Mouse (Mus musculus): ENCODE data around the gene Msantd2. TPM values are rescaled to one million over a fixed set of nuclear protein-coding genes. Genes with fewer than 3 reads are reported as not detected.

Msantd2 gene
- polyA plus RNA-seq, 1 experiment from 2014 or later, result 34.0 TPM

DNA sequence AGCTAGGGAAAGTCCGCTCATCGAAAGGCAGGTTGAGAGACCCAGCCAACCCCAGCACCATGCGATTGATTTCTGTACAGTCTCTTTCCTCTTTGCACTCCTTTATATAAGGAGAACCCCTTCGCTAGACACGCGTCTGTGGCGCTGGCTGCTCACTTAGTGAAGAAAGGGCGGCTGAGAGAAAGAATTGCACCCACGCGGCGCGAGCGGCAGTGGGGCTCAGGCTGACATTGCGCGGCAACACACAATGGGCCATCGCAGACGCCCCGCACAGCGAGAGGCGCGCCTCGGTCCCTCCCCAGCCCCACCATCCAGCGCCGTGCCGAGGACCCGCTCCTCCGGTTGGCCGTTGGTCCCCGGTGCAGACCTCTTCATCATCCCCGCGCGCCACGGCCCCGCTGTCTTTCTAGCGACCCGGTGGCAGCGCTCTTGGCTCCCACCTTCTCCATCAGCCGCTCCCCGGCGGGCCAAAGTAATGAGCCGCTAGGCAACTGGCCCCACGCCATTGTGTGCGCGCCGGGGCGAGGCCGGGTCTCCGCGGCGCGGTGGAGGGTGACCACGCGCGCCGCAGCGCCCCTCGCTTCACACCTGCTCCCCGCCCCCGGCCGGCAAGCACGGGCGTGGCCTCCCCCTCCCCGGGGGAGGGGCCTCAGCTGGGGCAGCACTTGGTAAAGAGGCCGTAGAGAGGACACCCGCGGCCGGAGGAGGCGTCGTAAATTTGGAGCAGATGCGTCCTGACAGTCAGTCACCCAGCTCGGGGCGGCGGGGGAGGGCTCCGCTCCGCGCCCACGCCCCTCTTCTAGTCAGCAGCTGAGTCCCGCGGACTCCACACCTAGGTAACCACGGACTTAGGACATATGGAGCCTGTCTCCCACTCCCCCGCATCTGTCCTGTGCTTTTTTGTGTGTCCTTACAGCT lies 28.8 kb upstream of the Msantd2 start:
- peak; percentile 54 for ATAC-seq
- peak overlapping the region; percentile 96 for H3K9ac ChIP-seq (replicated peaks; ENCODE audit: low read depth, low read length)
- no peaks in the 10 kb centered on the region for H3K9me3 ChIP-seq (ENCODE audit: control insufficient read depth, low read length)

DNA sequence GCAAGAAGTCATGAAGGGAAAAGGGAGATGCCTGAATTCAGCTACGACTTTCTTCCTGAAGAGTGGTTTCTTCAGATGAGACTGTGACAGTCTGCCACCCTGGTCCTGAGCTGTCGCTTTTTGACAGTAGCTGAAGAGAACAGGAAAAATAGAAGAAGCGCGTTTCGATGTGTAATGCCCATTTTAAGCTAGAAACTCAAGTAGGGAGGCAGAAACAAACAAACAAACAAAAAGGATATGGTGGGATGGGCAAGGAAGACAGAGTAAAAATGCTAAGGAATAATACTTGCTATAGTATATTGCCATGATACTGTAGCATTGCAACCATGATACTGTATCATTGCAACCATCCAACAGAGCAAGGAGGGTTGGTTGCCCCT lies 28.2 kb upstream of the Msantd2 start:
- Histone ChIP-seq H3K4me1 (replicated peaks; ENCODE audit: control insufficient read depth, insufficient read depth, low read length) (peaks cover 42% of the 10 kb centered on the region), H3K27ac (ENCODE audit: low read length) (peak overlapping the region; percentile 75), H3K4me2 (ENCODE audit: low read length) (peak overlapping the region; percentile 97), H3K27me3 (replicated peaks; ENCODE audit: control insufficient read depth, insufficient read depth, low read length) (peaks cover 6% of the 10 kb centered on the region; the same call in 1 of the 2 replicates), H3K36me3 (ENCODE audit: control insufficient read depth, insufficient read depth) (no peaks in the 10 kb centered on the region), H3K4me3 (replicated peaks; ENCODE audit: low read length) (peak overlapping the region; percentile 72), H3K9ac (replicated peaks; ENCODE audit: low read depth, low read length) (peak overlapping the region; percentile 96), H3K9me3 (ENCODE audit: control insufficient read depth, low read length) (no peaks in the 10 kb centered on the region)
- no peak for ATAC-seq
- WGBS, result 9% methylated on average over 5 of the region's 5 CpGs

More for the DNA sequence above, 28.8 kb upstream of the Msantd2 start:
- Histone ChIP-seq H3K4me3 (replicated peaks; ENCODE audit: low read length) (peak overlapping the region; percentile 72), H3K4me1 (replicated peaks; ENCODE audit: control insufficient read depth, insufficient read depth, low read length) (peaks cover 49% of the 10 kb centered on the region), H3K27ac (ENCODE audit: low read length) (peak overlapping the region; percentile 75), H3K36me3 (ENCODE audit: control insufficient read depth, insufficient read depth) (no peaks in the 10 kb centered on the region), H3K4me2 (ENCODE audit: low read length) (peak overlapping the region; percentile 97), H3K27me3 (replicated peaks; ENCODE audit: control insufficient read depth, insufficient read depth, low read length) (peaks cover 6% of the 10 kb centered on the region; the same call in 1 of the 2 replicates)
- WGBS, result under 1% methylated on average over 78 of the region's 81 CpGs

DNA sequence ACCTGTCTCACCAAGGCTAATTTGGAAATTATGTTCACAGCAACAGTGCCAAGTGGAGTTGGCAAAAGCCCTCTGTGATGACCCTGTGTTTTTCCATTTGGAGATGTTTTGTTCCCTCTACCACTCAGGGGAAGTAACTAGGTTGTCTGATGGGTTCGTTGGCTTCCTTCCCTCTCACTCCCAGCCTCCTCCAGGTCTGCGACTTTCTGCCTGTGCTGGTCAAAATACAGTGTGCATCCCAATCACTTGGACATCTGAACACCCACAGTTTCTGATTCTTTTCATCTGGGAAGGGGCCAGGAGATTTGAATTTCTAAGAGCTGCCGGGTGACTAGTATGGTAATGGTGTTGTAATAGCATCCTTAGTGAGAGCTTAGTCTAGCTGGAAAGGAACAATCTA lies 27.5 kb upstream of the Msantd2 start:
- no peak for ATAC-seq
- 5% methylated on average over 3 of the region's 3 CpGs for WGBS
- no peak overlapping the region for H3K9ac ChIP-seq (replicated peaks; ENCODE audit: low read depth, low read length)
- H3K36me3 ChIP-seq (ENCODE audit: control insufficient read depth, insufficient read depth), result no peaks in the 10 kb centered on the region
- peaks cover 36% of the 10 kb centered on the region for H3K4me1 ChIP-seq (replicated peaks; ENCODE audit: control insufficient read depth, insufficient read depth, low read length)
- H3K4me2 ChIP-seq (ENCODE audit: low read length), result no peak overlapping the region
- H3K9me3 ChIP-seq (ENCODE audit: control insufficient read depth, low read length), result no peaks in the 10 kb centered on the region
- H3K27me3 ChIP-seq (replicated peaks; ENCODE audit: control insufficient read depth, insufficient read depth, low read length), result peaks cover 6% of the 10 kb centered on the region; the same call in 1 of the 2 replicates
- H3K4me3 ChIP-seq (replicated peaks; ENCODE audit: low read length), result no peak overlapping the region
- no peak overlapping the region for H3K27ac ChIP-seq (ENCODE audit: low read length)

DNA sequence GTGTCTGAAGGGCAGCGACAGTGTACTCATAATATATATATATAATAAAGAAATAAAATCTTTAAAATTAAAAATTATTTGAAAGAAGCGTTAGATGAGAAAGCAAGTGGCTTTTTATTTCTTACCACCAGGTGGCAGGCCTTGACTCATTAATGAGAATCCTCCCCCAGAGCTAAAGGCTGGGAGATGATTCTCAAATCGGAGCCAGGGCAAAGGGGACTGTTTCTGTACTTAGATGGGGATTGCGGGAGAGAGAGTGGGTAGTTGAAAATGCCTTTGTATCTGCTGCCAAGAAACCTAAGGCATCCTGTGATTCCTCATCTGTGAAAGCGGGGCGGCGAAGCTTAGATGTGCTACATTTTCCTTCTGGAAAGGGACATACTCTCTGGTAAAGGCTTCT lies 26.4 kb upstream of the Msantd2 start:
- H3K27ac ChIP-seq (ENCODE audit: low read length), result no peak overlapping the region
- WGBS, result 12% methylated on average over 7 of the region's 7 CpGs
- peaks cover 6% of the 10 kb centered on the region; the same call in 1 of the 2 replicates for H3K27me3 ChIP-seq (replicated peaks; ENCODE audit: control insufficient read depth, insufficient read depth, low read length)
- no peak for ATAC-seq
- no peak overlapping the region for H3K4me2 ChIP-seq (ENCODE audit: low read length)
- H3K4me3 ChIP-seq (replicated peaks; ENCODE audit: low read length), result no peak overlapping the region
- H3K9ac ChIP-seq (replicated peaks; ENCODE audit: low read depth, low read length), result no peak overlapping the region
- no peaks in the 10 kb centered on the region for H3K9me3 ChIP-seq (ENCODE audit: control insufficient read depth, low read length)
- H3K4me1 ChIP-seq (replicated peaks; ENCODE audit: control insufficient read depth, insufficient read depth, low read length), result peaks cover 25% of the 10 kb centered on the region
- H3K36me3 ChIP-seq (ENCODE audit: control insufficient read depth, insufficient read depth), result no peaks in the 10 kb centered on the region

DNA sequence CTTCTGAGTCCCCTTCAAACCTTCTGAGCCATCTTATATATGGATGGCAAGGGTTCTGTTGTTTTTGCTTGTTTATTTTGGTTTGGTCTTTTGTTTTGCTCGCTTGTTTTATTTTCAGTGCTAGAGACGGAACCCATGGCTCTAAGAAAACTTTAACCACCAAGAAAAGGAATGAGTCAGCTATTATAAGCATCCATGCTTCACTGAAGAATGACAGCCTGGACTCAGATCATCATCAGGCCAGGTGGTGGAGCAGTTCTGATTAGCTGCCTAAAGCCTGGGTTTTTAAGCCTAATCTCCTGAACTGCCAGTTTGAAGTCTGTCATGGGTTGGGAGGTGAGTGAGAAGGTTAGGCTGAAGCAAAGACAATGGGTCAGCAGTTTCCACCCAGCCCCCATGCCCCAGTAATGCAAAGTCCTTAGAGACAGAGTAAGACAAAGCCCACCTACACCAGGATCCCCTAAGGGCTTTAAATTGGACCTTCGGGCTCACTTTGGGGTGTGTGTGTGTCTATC lies 15.5 kb upstream of the Msantd2 start:
- no peak for ATAC-seq
- H3K9ac ChIP-seq (replicated peaks; ENCODE audit: low read depth, low read length), result no peak overlapping the region
- H3K27me3 ChIP-seq (replicated peaks; ENCODE audit: control insufficient read depth, insufficient read depth, low read length), result no peaks in the 10 kb centered on the region
- H3K36me3 ChIP-seq (ENCODE audit: control insufficient read depth, insufficient read depth), result no peaks in the 10 kb centered on the region
- H3K9me3 ChIP-seq (ENCODE audit: control insufficient read depth, low read length), result no peaks in the 10 kb centered on the region
- no peaks in the 10 kb centered on the region for H3K4me1 ChIP-seq (replicated peaks; ENCODE audit: control insufficient read depth, insufficient read depth, low read length)
- H3K27ac ChIP-seq (ENCODE audit: low read length), result no peak overlapping the region
- no peak overlapping the region for H3K4me3 ChIP-seq (replicated peaks; ENCODE audit: low read length)
- WGBS, result 59% methylated on average over 3 of the region's 3 CpGs
- H3K4me2 ChIP-seq (ENCODE audit: low read length), result no peak overlapping the region

DNA sequence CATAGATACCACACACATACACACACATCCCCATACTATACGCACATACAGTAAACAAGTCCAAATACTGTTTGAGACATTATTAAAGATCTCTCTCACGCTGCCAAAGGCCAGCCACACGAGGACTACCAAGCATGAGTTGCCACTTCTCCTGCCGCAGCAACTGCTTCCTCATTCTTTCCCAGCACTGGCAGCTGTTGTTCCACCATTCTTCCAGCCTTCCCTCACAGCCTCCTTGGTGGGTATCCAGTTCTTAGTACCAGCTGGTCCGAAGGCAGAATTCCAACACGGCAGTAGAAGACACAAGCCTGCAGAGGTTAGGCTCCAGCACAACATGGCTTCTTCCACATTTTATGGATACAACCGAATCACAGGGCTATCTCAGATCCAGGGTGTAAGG lies 14.2 kb upstream of the Msantd2 start:
- no peak overlapping the region for H3K4me2 ChIP-seq (ENCODE audit: low read length)
- ATAC-seq, result no peak
- 72% methylated on average over 7 of the region's 7 CpGs for WGBS

DNA sequence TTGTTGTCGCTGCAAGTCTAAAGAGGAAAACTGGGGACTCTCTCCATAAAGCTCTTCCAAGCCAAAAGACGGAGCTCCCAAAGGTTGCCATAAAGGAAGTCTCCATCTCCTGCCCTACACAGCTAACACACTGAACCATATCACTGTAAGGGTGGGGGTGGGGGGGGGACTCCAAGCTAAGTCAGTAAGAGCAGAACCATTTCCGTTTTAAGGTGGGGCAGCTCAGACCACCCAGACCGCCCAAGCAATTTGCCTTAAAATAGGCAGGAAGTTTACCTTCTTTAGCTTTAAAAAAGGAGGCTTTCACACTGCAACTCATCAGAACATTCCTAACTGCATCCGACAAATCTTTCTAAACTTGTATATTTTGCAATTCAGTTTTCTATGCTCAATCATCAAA lies 4.0 kb upstream of the Msantd2 start:
- Histone ChIP-seq H3K4me3 (replicated peaks; ENCODE audit: low read length) (no peak overlapping the region), H3K9me3 (ENCODE audit: control insufficient read depth, low read length) (no peaks in the 10 kb centered on the region), H3K9ac (replicated peaks; ENCODE audit: low read depth, low read length) (no peak overlapping the region), H3K4me1 (replicated peaks; ENCODE audit: control insufficient read depth, insufficient read depth, low read length) (peaks cover 10% of the 10 kb centered on the region), H3K4me2 (ENCODE audit: low read length) (no peak overlapping the region), H3K27ac (ENCODE audit: low read length) (no peak overlapping the region), H3K36me3 (ENCODE audit: control insufficient read depth, insufficient read depth) (no peaks in the 10 kb centered on the region), H3K27me3 (replicated peaks; ENCODE audit: control insufficient read depth, insufficient read depth, low read length) (no peaks in the 10 kb centered on the region)
- no peak for ATAC-seq
- 71% methylated on average over 5 of the region's 5 CpGs for WGBS

More for the DNA sequence above, 14.2 kb upstream of the Msantd2 start:
- Histone ChIP-seq H3K9ac (replicated peaks; ENCODE audit: low read depth, low read length) (no peak overlapping the region), H3K27me3 (replicated peaks; ENCODE audit: control insufficient read depth, insufficient read depth, low read length) (no peaks in the 10 kb centered on the region), H3K9me3 (ENCODE audit: control insufficient read depth, low read length) (no peaks in the 10 kb centered on the region), H3K4me3 (replicated peaks; ENCODE audit: low read length) (no peak overlapping the region), H3K36me3 (ENCODE audit: control insufficient read depth, insufficient read depth) (no peaks in the 10 kb centered on the region), H3K27ac (ENCODE audit: low read length) (no peak overlapping the region), H3K4me1 (replicated peaks; ENCODE audit: control insufficient read depth, insufficient read depth, low read length) (no peaks in the 10 kb centered on the region)

DNA sequence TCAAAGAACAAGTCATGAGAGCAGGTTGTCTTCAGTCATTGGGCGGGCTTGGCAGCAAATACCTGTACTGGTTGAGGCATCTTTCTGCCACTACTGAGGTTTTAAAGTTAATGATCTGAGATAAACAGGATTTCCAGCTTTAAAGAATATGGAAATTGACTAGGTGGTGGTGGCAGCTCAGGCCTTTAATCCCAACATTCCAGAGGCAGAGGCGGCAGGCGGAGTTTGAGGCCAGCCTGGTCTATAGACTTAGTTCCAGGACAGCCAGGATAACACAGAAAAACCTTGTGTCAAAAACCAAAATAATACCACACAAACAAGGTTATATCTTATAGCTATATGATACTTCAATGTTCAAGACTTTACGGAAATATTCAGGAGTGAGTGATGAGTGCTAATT lies 1.1 kb upstream of the Msantd2 start:
- no peaks in the 10 kb centered on the region for H3K27me3 ChIP-seq (replicated peaks; ENCODE audit: control insufficient read depth, insufficient read depth, low read length)
- no peaks in the 10 kb centered on the region for H3K9me3 ChIP-seq (ENCODE audit: control insufficient read depth, low read length)
- H3K4me1 ChIP-seq (replicated peaks; ENCODE audit: control insufficient read depth, insufficient read depth, low read length), result peaks cover 17% of the 10 kb centered on the region
- H3K4me3 ChIP-seq (replicated peaks; ENCODE audit: low read length), result peak overlapping the region; percentile 91
- H3K4me2 ChIP-seq (ENCODE audit: low read length), result peak overlapping the region; percentile 87
- peak overlapping the region; percentile 75 for H3K9ac ChIP-seq (replicated peaks; ENCODE audit: low read depth, low read length)
- 40% methylated on average over 4 of the region's 4 CpGs for WGBS
- no peak for ATAC-seq
- H3K36me3 ChIP-seq (ENCODE audit: control insufficient read depth, insufficient read depth), result no peaks in the 10 kb centered on the region
- peak overlapping the region; percentile 95 for H3K27ac ChIP-seq (ENCODE audit: low read length)

DNA sequence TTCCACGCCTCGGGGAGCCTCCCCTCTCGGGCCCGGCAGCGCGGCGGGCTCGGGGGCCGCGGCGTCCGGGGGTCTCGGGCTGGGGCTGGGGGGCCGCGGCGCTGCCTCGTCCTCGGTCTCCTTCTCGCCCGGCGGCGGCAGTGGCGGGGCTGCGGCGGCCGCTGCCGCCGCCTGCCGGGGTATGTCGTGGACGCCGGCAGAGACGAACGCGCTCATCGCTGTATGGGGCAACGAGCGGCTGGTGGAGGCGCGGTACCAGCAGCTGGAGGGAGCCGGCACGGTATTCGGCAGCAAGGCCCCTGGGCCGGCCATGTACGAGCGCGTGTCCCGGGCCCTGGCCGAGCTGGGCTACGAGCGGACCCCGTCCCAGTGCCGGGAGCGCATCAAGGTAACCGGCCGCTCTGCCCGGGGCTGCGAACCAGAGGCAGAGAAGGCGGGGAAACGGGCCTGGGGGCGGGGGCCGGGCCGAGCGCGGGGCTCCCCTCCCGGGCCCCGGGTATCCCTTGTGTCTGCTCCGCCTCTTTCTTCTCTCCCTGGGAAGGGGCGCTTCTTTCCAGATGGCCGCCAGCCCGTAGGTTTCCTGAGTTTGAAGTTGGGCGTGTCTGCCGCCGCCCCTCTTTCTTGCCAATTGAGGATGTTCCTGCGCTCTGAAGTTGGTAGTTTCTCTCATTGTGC lies 464 bp downstream of the Msantd2 start:
- Histone ChIP-seq H3K4me1 (replicated peaks; ENCODE audit: control insufficient read depth, insufficient read depth, low read length) (peaks cover 17% of the 10 kb centered on the region), H3K27ac (ENCODE audit: low read length) (peak overlapping the region; percentile 95), H3K27me3 (replicated peaks; ENCODE audit: control insufficient read depth, insufficient read depth, low read length) (no peaks in the 10 kb centered on the region), H3K9me3 (ENCODE audit: control insufficient read depth, low read length) (no peaks in the 10 kb centered on the region), H3K36me3 (ENCODE audit: control insufficient read depth, insufficient read depth) (no peaks in the 10 kb centered on the region), H3K4me2 (ENCODE audit: low read length) (peak overlapping the region; percentile 60), H3K4me3 (replicated peaks; ENCODE audit: low read length) (peak overlapping the region; percentile 91), H3K9ac (replicated peaks; ENCODE audit: low read depth, low read length) (peak overlapping the region; percentile 75)
- under 1% methylated on average over 53 of the region's 75 CpGs for WGBS
- peak; percentile 73 for ATAC-seq

All from forebrain, embryonic 16.5 days (tissue).